Mouse (Mus musculus) C2C12 (cell line): ENCODE results near the gene Faap100. TPM values are rescaled to one million over a fixed set of nuclear protein-coding genes. Genes with fewer than 3 reads are reported as not detected.

Source experiments
- H3K27me3 ChIP-seq: one replicate; pipeline ENCODE4 v1.6.1; 2011; ENCODE audit not compliant: control insufficient read depth, insufficient read depth, insufficient read length
- H3K36me3 ChIP-seq: one replicate; pipeline ENCODE4 v1.6.1; 2011; ENCODE audit not compliant: control insufficient read depth, insufficient read depth
- H3K4me3 ChIP-seq: one replicate; pipeline ENCODE4 v1.5.1; 2011; ENCODE audit warnings: mild to moderate bottlenecking, control low read depth; ENCODE audit not compliant: poor library complexity, insufficient read depth, severe bottlenecking
- H3K79me2 ChIP-seq: one replicate; pipeline ENCODE4 v1.6.1; 2011; ENCODE audit not compliant: control insufficient read depth, insufficient read depth
- H3K79me3 ChIP-seq: one replicate; pipeline ENCODE4 v1.6.1; 2011; ENCODE audit warnings: low read depth, control low read depth
- H3ac ChIP-seq: one replicate; pipeline ENCODE3; 2011; ENCODE audit warnings: low read depth; ENCODE audit not compliant: control insufficient read depth, insufficient read length
- CEBPB ChIP-seq: IDR thresholded peaks from one replicate; pipeline ENCODE4 v1.6.1; 2011; ENCODE audit warnings: low read depth, mild to moderate bottlenecking, control low read depth, moderate library complexity
- CTCF ChIP-seq: IDR thresholded peaks from one replicate; pipeline ENCODE4 v1.5.1; 2011; ENCODE audit not compliant: control insufficient read depth, insufficient read depth, insufficient read length
- FOSL1 ChIP-seq: IDR thresholded peaks from one replicate; pipeline ENCODE4 v1.8.0; 2011; ENCODE audit warnings: mild to moderate bottlenecking, low read length; ENCODE audit not compliant: poor library complexity, insufficient read depth, severe bottlenecking
- MAX ChIP-seq: IDR thresholded peaks from one replicate; pipeline ENCODE4 v1.6.1; 2011; ENCODE audit warnings: mild to moderate bottlenecking, control low read depth
- MYOD1 ChIP-seq: IDR thresholded peaks from one replicate; pipeline ENCODE4 v1.6.1; 2011; ENCODE audit warnings: low read depth; ENCODE audit not compliant: control insufficient read depth, insufficient read length
- MYOG ChIP-seq: IDR thresholded peaks from one replicate; pipeline ENCODE4 v1.6.1; 2011; ENCODE audit not compliant: control insufficient read depth, insufficient read length; ENCODE audit errors: extremely low read depth
- USF1 ChIP-seq: IDR thresholded peaks from one replicate; pipeline ENCODE4 v1.6.1; 2011; ENCODE audit warnings: low read depth, mild to moderate bottlenecking, control low read depth, moderate library complexity
- polyA plus RNA-seq: library from polyadenylated mRNA; unstranded; fragments of >200 nt; fragmentation: generic; extraction: Trizol; gene quantifications from one replicate; pipeline ENCODE4 v1.2.1, GENCODE M21; 2012; ENCODE audit warnings: missing spikeins

Gene Faap100
- polyA plus RNA-seq, 1 experiment: 18.0 TPM

- H3K36me3 ChIP-seq: no peaks in the 10 kb centered on the region
- H3ac ChIP-seq: no peak within 1 kb of the TSS
- no peak within 1 kb of the TSS for H3K4me3 ChIP-seq
- no peaks in the 10 kb centered on the region for H3K79me2 ChIP-seq
- no peaks in the 10 kb centered on the region for H3K79me3 ChIP-seq
- TF ChIP-seq MAX: no peak
- no peaks in the 10 kb centered on the region for H3K27me3 ChIP-seq
Observed at GRCm38 (mm10) chr11:120361295-120361694, 17.3 kb downstream of the Faap100 start, which contains the start of gene Fscn2. TSS of gene Fscn2 (plus strand) at chr11:120361534.

- Histone ChIP-seq H3K36me3 (no peaks in the 10 kb centered on the region), H3K79me2 (no peaks in the 10 kb centered on the region), H3K79me3 (no peaks in the 10 kb centered on the region), H3K4me3 (no peak overlapping the region), H3K27me3 (no peaks in the 10 kb centered on the region), H3ac (no peak overlapping the region)
- no peak for TF ChIP-seq MYOD1
- TF ChIP-seq CTCF: no peak
- no peak for TF ChIP-seq CEBPB
- TF ChIP-seq MAX: no peak
Observed at GRCm38 (mm10) chr11:120360755-120361154, 17.8 kb downstream of the Faap100 start.

- peak; percentile 53 for TF ChIP-seq MYOD1
- TF ChIP-seq FOSL1: no peak
- no peak for TF ChIP-seq MAX
- no peak for TF ChIP-seq MYOG
- no peak for TF ChIP-seq CTCF
- TF ChIP-seq USF1: no peak
- Histone ChIP-seq H3K79me3 (no peaks in the 10 kb centered on the region), H3ac (no peak overlapping the region), H3K27me3 (no peaks in the 10 kb centered on the region), H3K79me2 (no peaks in the 10 kb centered on the region), H3K36me3 (no peaks in the 10 kb centered on the region), H3K4me3 (no peak overlapping the region)
Observed at GRCm38 (mm10) chr11:120360062-120360461, 18.5 kb downstream of the Faap100 start.

GRCm38 (mm10) chr11:120359391-120359790 is 19.2 kb downstream of the Faap100 start:
- no peaks in the 10 kb centered on the region for H3K79me2 ChIP-seq
- TF ChIP-seq CEBPB (no peak), CTCF (no peak), USF1 (no peak), FOSL1 (no peak), MYOG (no peak), MYOD1 (no peak), MAX (no peak)
- no peaks in the 10 kb centered on the region for H3K36me3 ChIP-seq
- no peaks in the 10 kb centered on the region for H3K27me3 ChIP-seq
- no peak overlapping the region for H3K4me3 ChIP-seq
- H3K79me3 ChIP-seq: no peaks in the 10 kb centered on the region
- no peak overlapping the region for H3ac ChIP-seq

- Histone ChIP-seq H3K36me3 (no peaks in the 10 kb centered on the region), H3K27me3 (no peaks in the 10 kb centered on the region), H3K79me2 (no peaks in the 10 kb centered on the region), H3K4me3 (no peak overlapping the region), H3ac (no peak overlapping the region), H3K79me3 (no peaks in the 10 kb centered on the region)
- TF ChIP-seq MYOD1 (no peak), MAX (no peak), USF1 (no peak)
Observed at GRCm38 (mm10) chr11:120357791-120358401, 20.7 kb downstream of the Faap100 start.

- Histone ChIP-seq H3K36me3 (no peaks in the 10 kb centered on the region), H3K27me3 (no peaks in the 10 kb centered on the region), H3K4me3 (no peak overlapping the region), H3K79me2 (peaks cover 3% of the 10 kb centered on the region), H3K79me3 (peaks cover under 1% of the 10 kb centered on the region), H3ac (no peak overlapping the region)
- TF ChIP-seq MYOG: no peak
- no peak for TF ChIP-seq USF1
- TF ChIP-seq FOSL1: no peak
- TF ChIP-seq CTCF: no peak
- no peak for TF ChIP-seq CEBPB
- no peak for TF ChIP-seq MYOD1
- no peak for TF ChIP-seq MAX
Observed at GRCm38 (mm10) chr11:120356900-120357299, 21.7 kb downstream of the Faap100 start.

- H3K27me3 ChIP-seq: no peaks in the 10 kb centered on the region
- H3K4me3 ChIP-seq: no peak overlapping the region
- H3K79me3 ChIP-seq: peaks cover 2% of the 10 kb centered on the region
- TF ChIP-seq MAX: no peak
- no peak for TF ChIP-seq MYOG
- no peak for TF ChIP-seq CTCF
- TF ChIP-seq FOSL1: no peak
- TF ChIP-seq MYOD1: no peak
- TF ChIP-seq USF1: no peak
- no peak for TF ChIP-seq CEBPB
- no peak overlapping the region for H3ac ChIP-seq
- H3K36me3 ChIP-seq: no peaks in the 10 kb centered on the region
- H3K79me2 ChIP-seq: peaks cover 8% of the 10 kb centered on the region
Observed at GRCm38 (mm10) chr11:120356319-120356840, 22.2 kb downstream of the Faap100 start.
